Mouse (Mus musculus) CH12.LX (cell line): Measurements from ENCODE around the gene Nmur1. TPM values are rescaled to one million over a fixed set of nuclear protein-coding genes. Genes with fewer than 3 reads are reported as not detected.

Experiments used
- DNase-seq: peaks from one replicate; pipeline ENCODE4 v3.0.0-alpha.2; 2013; ENCODE audit errors: extremely low read depth
- H3K27ac ChIP-seq: 2 replicates; pipeline ENCODE4 v1.5.1; 2012; ENCODE audit warnings: low read depth, mild to moderate bottlenecking, control low read depth, moderate library complexity; ENCODE audit not compliant: insufficient read depth
- H3K27me3 ChIP-seq: replicated peaks from 2 replicates; pipeline ENCODE3; 2012; ENCODE audit warnings: inconsistent platforms
- H3K36me3 ChIP-seq, 2 experiments: replicated peaks in 1 of 2; 2 replicates each; pipeline versions ENCODE3 to v1.6.1; 2012; ENCODE audit warnings: inconsistent platforms in 1 of 2, low read length in 1 of 2, mild to moderate bottlenecking in 1 of 2, mixed read lengths in 1 of 2, moderate library complexity in 1 of 2; ENCODE audit not compliant: control insufficient read depth in 1 of 2, insufficient read depth in 1 of 2
- H3K4me1 ChIP-seq, 2 experiments: 2 replicates each; pipeline ENCODE4 v1.6.1; 2012; ENCODE audit warnings: inconsistent platforms in 1 of 2, moderate library complexity in 1 of 2; ENCODE audit not compliant: insufficient read depth in 2 of 2, control insufficient read depth in 1 of 2
- H3K4me2 ChIP-seq: 2 replicates; pipeline ENCODE4 v1.6.1; 2012; ENCODE audit warnings: low read depth, mild to moderate bottlenecking, control low read depth; ENCODE audit not compliant: poor library complexity, insufficient read depth, severe bottlenecking
- H3K4me3 ChIP-seq, 3 experiments: fragments of 150-350 bp in 1 of 3; sonication (generic) in 1 of 3; replicated peaks in 1 of 3; 2 replicates each; pipeline versions ENCODE3 to v1.5.1; 2011 to 2012; ENCODE audit warnings: low read depth in 2 of 3, low read length in 2 of 3, mild to moderate bottlenecking in 2 of 3, moderate library complexity in 2 of 3, control low read depth in 1 of 3, improper control_type of control experiment in 1 of 3, inconsistent platforms in 1 of 3, mixed read lengths in 1 of 3; ENCODE audit not compliant: poor library complexity in 1 of 3
- H3K79me2 ChIP-seq: replicated peaks from 2 replicates; pipeline ENCODE4 v1.6.1; 2012; ENCODE audit warnings: mild to moderate bottlenecking, moderate library complexity; ENCODE audit not compliant: control insufficient read depth, poor library complexity, insufficient read depth, severe bottlenecking; ENCODE audit errors: extremely low read depth
- H3K9ac ChIP-seq: 2 replicates; pipeline ENCODE4 v1.6.1; 2012; ENCODE audit warnings: low read depth, mild to moderate bottlenecking, control low read depth, moderate library complexity; ENCODE audit not compliant: insufficient read depth
- H3K9me3 ChIP-seq: replicated peaks from 2 replicates; pipeline ENCODE3; 2012; ENCODE audit warnings: low read length, inconsistent platforms, mixed read lengths
- CTCF ChIP-seq, 2 experiments: IDR thresholded peaks in 1 of 2; conservative IDR thresholded peaks in 1 of 2; 2 replicates each; pipeline ENCODE4 v1.5.1; 2011 to 2012; ENCODE audit warnings: low read depth in 2 of 2, low read length in 2 of 2, improper control_type of control experiment in 1 of 2, inconsistent platforms in 1 of 2, mild to moderate bottlenecking in 1 of 2, moderate library complexity in 1 of 2
- E2F4 ChIP-seq: IDR thresholded peaks from 2 replicates; pipeline ENCODE4 v1.6.1; 2011; ENCODE audit warnings: low read depth, low read length, improper control_type of control experiment; ENCODE audit not compliant: insufficient replicate concordance
- EP300 ChIP-seq: IDR thresholded peaks from 2 replicates; pipeline ENCODE4 v1.6.1; 2011; ENCODE audit warnings: low read length, improper control_type of control experiment
- ETS1 ChIP-seq: conservative IDR thresholded peaks from 2 replicates; pipeline ENCODE4 v1.6.1; 2012; ENCODE audit warnings: low read depth, mild to moderate bottlenecking, inconsistent platforms, low read length, improper control_type of control experiment, moderate library complexity
- GABPA ChIP-seq: IDR thresholded peaks from 2 replicates; pipeline ENCODE4 v1.6.1; 2012; ENCODE audit warnings: low read depth, low read length, improper control_type of control experiment, inconsistent platforms; ENCODE audit not compliant: insufficient replicate concordance
- HCFC1 ChIP-seq: IDR thresholded peaks from 2 replicates; pipeline ENCODE4 v1.6.1; 2012; ENCODE audit warnings: low read depth, mild to moderate bottlenecking, inconsistent platforms, low read length, improper control_type of control experiment
- IRF4 ChIP-seq: IDR thresholded peaks from 2 replicates; pipeline ENCODE4 v1.6.1; 2014; ENCODE audit warnings: low read depth, mild to moderate bottlenecking, inconsistent platforms, low read length, improper control_type of control experiment
- JUN ChIP-seq: IDR thresholded peaks from 2 replicates; pipeline ENCODE4 v1.6.1; 2011; ENCODE audit warnings: low read depth, mild to moderate bottlenecking, low read length, improper control_type of control experiment, moderate library complexity; ENCODE audit not compliant: insufficient read depth
- KAT2A ChIP-seq: IDR thresholded peaks from 2 replicates; pipeline ENCODE4 v1.6.1; 2012; ENCODE audit warnings: low read length, improper control_type of control experiment, inconsistent platforms; ENCODE audit not compliant: insufficient replicate concordance
- MAFK ChIP-seq: IDR thresholded peaks from 2 replicates; pipeline ENCODE4 v1.6.1; 2011; ENCODE audit warnings: low read length, improper control_type of control experiment; ENCODE audit not compliant: insufficient replicate concordance
- MAX ChIP-seq: IDR thresholded peaks from 2 replicates; pipeline ENCODE4 v1.6.1; 2011; ENCODE audit warnings: low read length, improper control_type of control experiment
- MAZ ChIP-seq: IDR thresholded peaks from 2 replicates; pipeline ENCODE4 v1.6.1; 2012; ENCODE audit warnings: low read depth, mild to moderate bottlenecking, inconsistent platforms, low read length, improper control_type of control experiment, moderate library complexity
- MEF2A ChIP-seq: IDR thresholded peaks from 2 replicates; pipeline ENCODE4 v1.6.1; 2014; ENCODE audit warnings: low read depth, mild to moderate bottlenecking, inconsistent platforms, low read length, improper control_type of control experiment, borderline replicate concordance
- MXI1 ChIP-seq: IDR thresholded peaks from 2 replicates; pipeline ENCODE4 v1.6.1; 2011; ENCODE audit warnings: mild to moderate bottlenecking, low read depth, low read length, improper control_type of control experiment
- MYC ChIP-seq: IDR thresholded peaks from 2 replicates; pipeline ENCODE4 v1.6.1; 2011; ENCODE audit warnings: low read depth, mild to moderate bottlenecking, improper control_type of control experiment, low read length
- NELFE ChIP-seq: IDR thresholded peaks from 2 replicates; pipeline ENCODE4 v1.6.1; 2011; ENCODE audit warnings: low read depth, low read length, improper control_type of control experiment
- POLR2AphosphoS2 ChIP-seq: IDR thresholded peaks from 2 replicates; pipeline ENCODE4 v1.6.1; 2011; ENCODE audit warnings: low read depth, low read length, improper control_type of control experiment
- RAD21 ChIP-seq: IDR thresholded peaks from 2 replicates; pipeline ENCODE4 v1.6.1; 2011; ENCODE audit warnings: low read depth, mild to moderate bottlenecking, low read length, improper control_type of control experiment, moderate library complexity
- RCOR1 ChIP-seq: conservative IDR thresholded peaks from 2 replicates; pipeline ENCODE4 v1.6.1; 2012; ENCODE audit warnings: low read depth, mild to moderate bottlenecking, inconsistent platforms, low read length, improper control_type of control experiment
- SIN3A ChIP-seq: IDR thresholded peaks from 2 replicates; pipeline ENCODE4 v1.6.1; 2012; ENCODE audit warnings: low read length, improper control_type of control experiment, inconsistent platforms
- SMC3 ChIP-seq: IDR thresholded peaks from 2 replicates; pipeline ENCODE4 v1.6.1; 2011; ENCODE audit warnings: low read depth, low read length, improper control_type of control experiment
- TBP ChIP-seq: conservative IDR thresholded peaks from 2 replicates; pipeline ENCODE4 v1.6.1; 2011; ENCODE audit warnings: low read depth, low read length, improper control_type of control experiment
- TCF12 ChIP-seq: IDR thresholded peaks from 2 replicates; pipeline ENCODE4 v1.6.1; 2014; ENCODE audit warnings: low read depth, mild to moderate bottlenecking, inconsistent platforms, low read length, improper control_type of control experiment
- UBTF ChIP-seq: IDR thresholded peaks from 2 replicates; pipeline ENCODE4 v1.6.1; 2012; ENCODE audit warnings: low read depth, mild to moderate bottlenecking, inconsistent platforms, low read length, improper control_type of control experiment, moderate library complexity
- USF1 ChIP-seq: IDR thresholded peaks from 2 replicates; pipeline ENCODE4 v1.6.1; 2014; ENCODE audit warnings: low read depth, mild to moderate bottlenecking, inconsistent platforms, low read length, improper control_type of control experiment
- USF2 ChIP-seq: conservative IDR thresholded peaks from 2 replicates; pipeline ENCODE4 v1.6.1; 2011; ENCODE audit warnings: low read depth, low read length, improper control_type of control experiment
- ZC3H11A ChIP-seq: IDR thresholded peaks from 2 replicates; pipeline ENCODE4 v1.6.1; 2012; ENCODE audit warnings: low read depth, mild to moderate bottlenecking, inconsistent platforms, low read length, improper control_type of control experiment
- ZKSCAN1 ChIP-seq: IDR thresholded peaks from 2 replicates; pipeline ENCODE4 v1.6.1; 2012; ENCODE audit warnings: low read depth, inconsistent platforms, low read length, improper control_type of control experiment, borderline replicate concordance
- ZMIZ1 ChIP-seq: IDR thresholded peaks from 2 replicates; pipeline ENCODE4 v1.6.1; 2012; ENCODE audit warnings: low read depth, mild to moderate bottlenecking, inconsistent platforms, low read length, improper control_type of control experiment
- ZNF384 ChIP-seq: IDR thresholded peaks from 2 replicates; pipeline ENCODE4 v1.6.1; 2012; ENCODE audit warnings: low read depth, low read length, improper control_type of control experiment, inconsistent platforms
- dilution Hi-C: fragments of 300-500 bp; cut with MboI; formaldehyde crosslinking; loops from 2 replicates; pipeline ENCODE4 v1.14.3; 2020; ENCODE audit warnings: low sequenced_read_pairs; ENCODE audit not compliant: extremely low pct_unique_long_range_greater_than_20kb, extremely low pct_ligation_motif_present
- in situ Hi-C: fragments of 300-500 bp; cut with MboI; formaldehyde crosslinking; loops from 3 replicates; pipeline ENCODE4 v1.14.3; 2019; ENCODE audit warnings: low sequenced_read_pairs, low pct_ligation_motif_present, low pct_unique_long_range_greater_than_20kb, mixed read lengths
- polyA plus RNA-seq: library from polyadenylated mRNA; unstranded; fragments of >175 nt; gene quantifications from 2 replicates; pipeline ENCODE4 v1.2.1, GENCODE M21; 2012; ENCODE audit warnings: low read depth; ENCODE audit not compliant: insufficient read length
- total RNA-seq, 2 experiments: library from RNA; depleted of rRNA; stranded (reverse); fragments of 300-350 nt in 1 of 2; fragments of >200 nt in 1 of 2; gene quantifications; 2 replicates each; pipeline ENCODE4 v1.2.3; 2012 to 2014

Nmur1 gene
- total and polyA plus RNA-seq, 3 experiments, result 0.16 TPM; not detected in 2

DNA sequence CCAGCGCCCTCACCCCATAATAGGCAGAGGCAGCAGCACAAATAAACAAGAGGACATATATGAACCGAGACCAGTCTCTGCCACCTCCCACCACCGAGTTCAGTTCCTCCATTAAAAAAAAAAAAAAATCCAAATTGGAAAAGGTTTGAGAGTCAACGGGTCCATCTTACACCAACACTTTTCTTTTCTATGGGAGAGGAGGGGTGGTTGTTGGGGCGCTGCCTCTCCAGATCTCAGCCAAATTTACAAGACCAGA lies 15.6 kb upstream of the Nmur1 start:
- no peaks in the 10 kb centered on the region for H3K9me3 ChIP-seq
- in situ Hi-C loops (loop anchor here (5.0 to 25.0 kb wide), 3 partner anchors 51 to 596 kb away; no protein-coding TSS in a partner anchor), dilution Hi-C loops (no loop called here)
- no peak for TF ChIP-seq MAX
- peak; percentile 41 for TF ChIP-seq ZNF384
- peaks cover 21 to 66% of the 10 kb centered on the region in 2 experiments for H3K4me1 ChIP-seq
- H3K4me2 ChIP-seq, result peak overlapping the region; percentile 82
- no peaks in the 10 kb centered on the region for H3K36me3 ChIP-seq
- no peaks in the 10 kb centered on the region for H3K27me3 ChIP-seq
- H3K9ac ChIP-seq, result peak overlapping the region; percentile 92
- H3K79me2 ChIP-seq, result no peaks in the 10 kb centered on the region
- peak overlapping the region; percentile 33 to 65 (median 65) for H3K4me3 ChIP-seq
- H3K27ac ChIP-seq, result peak overlapping the region; percentile 88
- DNase-seq, result no peak

DNA sequence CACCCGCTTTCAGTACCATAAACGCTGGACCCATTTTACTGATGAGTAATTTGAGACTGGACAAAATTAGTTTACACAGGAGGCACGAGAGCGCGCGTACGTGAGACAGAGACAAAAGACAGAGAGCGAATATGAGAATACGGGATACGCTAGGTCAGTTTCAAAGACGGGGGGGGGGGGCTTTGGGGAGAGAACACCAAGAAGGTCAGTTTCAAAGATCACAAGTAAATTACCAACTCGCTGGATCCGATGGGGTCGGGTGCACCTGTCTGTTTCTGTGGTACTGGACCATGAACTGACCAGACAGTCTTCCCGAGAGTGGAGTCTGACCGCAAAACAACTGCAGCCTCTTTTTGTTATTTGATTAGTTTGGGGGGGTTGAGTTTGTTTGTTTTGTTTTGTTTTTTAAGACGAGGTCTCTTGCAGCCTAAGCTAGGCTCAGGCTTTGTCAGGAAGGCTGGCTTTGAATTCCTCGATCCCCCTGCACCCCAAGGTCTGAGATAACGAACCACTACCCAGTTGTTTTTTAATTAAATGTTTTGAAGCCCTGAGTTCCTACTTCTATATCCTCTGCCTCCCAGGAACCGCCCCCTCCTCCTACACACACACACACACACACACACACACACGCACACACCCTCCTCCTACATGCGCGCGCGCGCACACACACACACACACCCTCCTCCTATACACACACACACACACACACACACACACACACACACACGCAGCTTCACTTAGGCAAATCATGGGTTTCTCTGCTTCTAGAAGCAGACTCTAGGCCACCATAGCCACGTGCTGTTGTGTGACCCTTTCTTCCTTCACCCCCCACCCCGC lies 15.1 kb upstream of the Nmur1 start:
- H3K4me1 ChIP-seq, result peaks cover 26 to 67% of the 10 kb centered on the region in 2 experiments
- H3K79me2 ChIP-seq, result no peaks in the 10 kb centered on the region
- peak overlapping the region; percentile 88 for H3K27ac ChIP-seq
- peak overlapping the region; percentile 82 for H3K4me2 ChIP-seq
- in situ Hi-C loops, result loop anchor here (5.0 to 25.0 kb wide), 3 partner anchors 51 to 596 kb away; no protein-coding TSS in a partner anchor
- H3K9ac ChIP-seq, result peak overlapping the region; percentile 92
- dilution Hi-C loops, result no loop called here
- H3K4me3 ChIP-seq, result peak overlapping the region; percentile 33 to 65 (median 65)
- no peaks in the 10 kb centered on the region for H3K36me3 ChIP-seq
- H3K27me3 ChIP-seq, result no peaks in the 10 kb centered on the region
- H3K9me3 ChIP-seq, result no peaks in the 10 kb centered on the region
- DNase-seq, result peak; percentile 81
- TF ChIP-seq TCF12 (peak; percentile 79), POLR2AphosphoS2 (no peak), KAT2A (0 out of 2 replicates have a peak, but pooled peaks have one; percentile 19), MAX (peak; percentile 95), MXI1 (peak; percentile 87), MEF2A (peak; percentile 77), SIN3A (peak; percentile 17), E2F4 (0 out of 2 replicates have a peak, but pooled peaks have one; percentile 66), EP300 (peak; percentile 68), ETS1 (peak; percentile 78), ZKSCAN1 (no peak), MAZ (peak; percentile 95), USF2 (no peak), USF1 (peak; percentile 57), ZC3H11A (no peak), JUN (no peak; the same call in 1 of the 2 replicates), MAFK (no peak), ZMIZ1 (no peak), SMC3 (no peak; the same call in 1 of the 2 replicates), MYC (peak; percentile 93), UBTF (no peak), HCFC1 (peak; percentile 51; the same call in 1 of the 2 replicates), RCOR1 (peak; percentile 75), NELFE (peak; percentile 56; the same call in 1 of the 2 replicates), RAD21 (no peak), TBP (0 out of 2 replicates have a peak, but pooled peaks have one; percentile 5), IRF4 (peak; percentile 81), CTCF (conservative IDR thresholded peaks at IDR 0.05 in 1 of 2, IDR thresholded peaks at IDR 0.05 in 1 of 2; ENCODE audit: low read depth in 2 of 2, low read length in 2 of 2) (no peak), GABPA (no peak)
